Mouse (Mus musculus) T-cell, adult 2 months (primary cell): ENCODE results near the gene Ttc3.
A peak's percentile ranks its signal among the peaks of the same experiment; 100 is the strongest.
"Not testable (repeated sequence)": the region's sequence is repeated elsewhere in the genome, so short reads cannot be mapped to it uniquely, and the experiment has no call there.

ENCODE experiments used
- DNase-seq: peaks from one replicate; pipeline ENCODE4 v3.0.0; 2022; ENCODE audit warnings: low spot score

The Ttc3 gene

DNA sequence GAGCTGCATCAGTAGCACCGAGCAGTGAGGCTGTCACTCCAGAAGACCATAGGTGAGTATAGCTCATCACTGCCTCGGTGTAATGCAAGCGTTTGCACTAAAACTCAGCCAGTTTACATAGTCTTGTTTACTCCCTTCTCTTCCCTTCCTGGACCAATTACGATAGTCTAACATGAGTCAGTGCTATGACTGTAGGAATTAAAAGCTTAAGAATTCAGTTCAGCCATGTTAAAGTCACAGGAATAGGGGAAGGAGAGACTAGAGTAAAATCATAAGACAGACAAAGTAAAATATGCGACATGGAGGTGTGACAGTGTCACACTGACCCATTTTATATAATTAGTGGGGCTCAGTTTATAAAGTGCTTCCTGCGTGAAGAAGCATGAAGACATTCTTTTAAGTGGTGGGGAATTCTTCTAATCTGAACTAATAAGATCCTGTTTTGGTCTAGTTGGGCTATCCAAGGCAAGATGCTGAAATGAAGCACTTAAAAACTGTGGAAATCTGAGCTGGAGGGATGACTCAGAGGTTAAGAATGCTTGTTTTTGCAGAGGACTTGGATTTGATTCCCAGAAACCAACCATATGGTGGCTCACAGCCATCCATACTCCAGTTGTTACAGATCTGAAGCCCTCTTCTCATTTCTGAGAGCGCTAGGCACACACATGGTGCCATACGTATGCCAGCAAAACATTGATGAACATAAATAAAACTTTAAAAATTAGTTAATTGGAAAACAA lies 65.2 kb downstream of the Ttc3 start:
- no peak for DNase-seq

DNA sequence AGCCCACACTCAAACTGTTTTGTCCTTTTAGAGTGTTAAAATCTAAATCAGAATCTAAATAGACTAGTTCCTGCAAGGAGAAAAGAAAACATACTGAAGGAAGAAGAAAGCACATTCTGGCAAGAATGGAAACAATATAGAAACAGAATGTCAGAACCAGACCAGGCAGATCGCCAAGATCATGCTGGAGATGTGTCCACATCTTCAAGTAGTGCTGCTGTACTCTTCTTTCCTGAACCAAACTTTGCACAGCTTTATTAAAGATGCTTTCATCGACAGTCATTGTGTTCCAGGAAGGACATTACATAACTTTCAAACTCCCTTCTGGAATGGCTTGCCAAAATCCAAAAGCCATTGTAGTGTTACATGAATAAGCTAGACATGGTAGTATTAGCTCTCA lies 66.4 kb downstream of the Ttc3 start:
- no peak for DNase-seq

DNA sequence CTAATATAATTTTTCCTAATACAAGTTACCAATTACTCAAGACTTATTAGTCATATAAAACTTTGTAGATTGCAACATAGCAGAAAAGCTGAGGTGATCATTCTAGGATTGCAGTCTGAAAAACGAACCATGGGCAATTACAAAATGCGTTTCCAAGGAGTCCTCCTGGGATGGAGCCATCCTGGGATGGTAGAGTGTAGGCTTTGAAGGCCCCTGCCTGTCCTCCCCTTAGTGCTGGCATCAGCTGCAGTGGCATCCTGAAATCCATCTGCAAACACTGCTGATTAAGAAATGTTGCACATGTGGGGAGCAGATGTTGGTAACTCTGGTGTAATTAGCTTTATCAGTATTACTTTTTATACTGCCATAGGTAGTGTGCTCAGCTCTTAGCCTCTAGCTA lies 70.9 kb downstream of the Ttc3 start:
- DNase-seq, result no peak

DNA sequence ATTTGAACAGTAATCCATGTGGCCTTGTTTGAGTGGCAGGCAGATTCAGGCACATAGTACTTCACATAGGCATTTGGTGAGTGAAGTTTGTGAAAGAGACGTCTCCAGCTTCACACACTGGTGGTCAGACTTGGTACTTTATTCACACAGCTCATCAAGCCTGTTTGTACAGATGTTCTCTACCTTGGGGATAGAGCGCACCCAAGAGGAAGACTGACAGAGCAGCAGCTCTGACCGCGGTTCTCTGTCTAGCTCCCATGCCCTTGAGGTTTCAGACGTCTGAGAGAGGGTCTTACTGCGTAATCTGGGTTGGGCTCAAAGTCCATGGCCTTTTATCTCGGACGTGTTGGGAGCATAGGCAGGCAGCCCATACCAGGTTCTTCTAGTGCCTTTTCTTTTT lies 78.7 kb downstream of the Ttc3 start:
- DNase-seq, result no peak

DNA sequence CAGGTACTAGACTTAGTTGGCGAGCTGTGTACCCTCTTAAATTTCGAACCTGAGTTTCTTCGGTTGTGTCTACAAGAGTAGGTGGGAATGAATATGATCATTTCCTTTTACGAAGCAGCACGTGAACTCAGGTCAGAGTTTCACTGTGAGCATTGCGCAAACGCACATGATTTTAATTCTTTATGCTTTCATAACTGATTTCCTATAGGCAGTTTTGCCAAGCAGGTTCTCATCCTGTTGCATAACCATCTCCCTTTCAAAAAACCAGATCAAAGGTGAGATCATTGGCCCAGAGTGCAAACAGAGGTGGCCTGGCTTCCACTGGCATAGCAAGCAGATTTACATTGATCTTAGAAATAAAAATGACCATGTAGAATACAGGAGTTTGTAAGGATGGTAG lies 79.2 kb downstream of the Ttc3 start:
- DNase-seq, result no peak

DNA sequence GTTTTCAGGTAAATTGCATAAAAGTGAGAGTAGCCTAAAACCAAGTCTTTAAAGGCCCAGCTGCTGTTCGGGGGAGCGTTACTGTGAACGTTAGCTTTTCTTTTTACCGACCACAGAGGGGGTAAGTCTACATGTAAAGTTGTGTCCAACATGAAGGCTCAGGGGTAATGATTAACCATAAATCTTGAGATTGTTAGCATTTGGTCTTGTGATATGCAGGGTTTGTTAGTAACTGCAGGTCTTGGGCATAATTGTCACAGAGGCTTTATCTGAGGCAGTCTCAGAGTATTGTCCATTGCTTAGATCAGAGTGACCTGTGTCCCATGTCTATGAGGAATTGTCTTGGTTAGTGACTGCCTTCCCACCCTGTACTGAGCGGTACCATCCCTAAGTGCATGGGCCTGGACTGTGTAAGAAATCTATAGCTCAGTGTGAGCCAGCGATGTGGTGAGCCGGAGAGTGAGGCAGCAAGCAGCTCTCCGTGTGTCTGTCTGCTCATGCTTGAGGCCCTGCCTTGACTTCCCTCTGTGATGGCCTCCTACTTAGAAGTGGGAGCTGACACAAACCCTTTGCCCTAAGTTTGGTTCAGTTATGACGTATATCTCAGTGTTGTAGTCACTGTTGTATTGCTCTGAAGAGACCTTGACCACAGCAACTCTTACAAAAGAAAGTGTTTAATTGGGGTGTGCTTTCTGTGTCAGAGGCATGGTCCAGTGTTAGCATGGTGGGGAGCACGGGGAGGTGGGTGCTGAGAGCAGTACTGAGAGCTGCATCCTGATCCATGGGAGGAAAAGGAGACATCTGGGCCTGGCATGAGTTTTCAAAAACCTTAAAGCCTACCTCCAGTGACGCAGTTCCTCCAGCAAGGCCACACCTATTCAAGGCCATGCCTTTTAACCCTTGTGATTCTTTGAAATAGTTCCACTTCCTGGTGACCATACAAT lies 81.4 kb downstream of the Ttc3 start:
- no peak for DNase-seq

DNA sequence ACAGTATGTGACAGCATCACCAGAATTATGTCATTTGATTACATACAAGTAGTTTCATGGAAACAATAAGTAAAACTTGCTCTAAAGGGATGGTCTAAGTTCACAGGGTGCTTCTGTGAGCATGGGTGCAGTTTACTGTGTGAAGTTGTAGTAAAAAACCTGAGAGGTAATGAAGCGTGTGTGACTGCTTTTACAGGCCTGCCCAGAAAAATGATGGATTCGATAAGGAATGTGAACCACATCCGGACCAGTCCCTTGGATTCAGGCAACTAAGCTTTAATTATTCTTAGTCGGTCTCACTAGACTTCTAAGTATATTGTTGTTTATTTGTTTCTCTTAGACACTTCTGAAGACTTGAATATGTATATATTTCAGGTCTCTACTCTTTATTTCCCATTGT lies 82.3 kb downstream of the Ttc3 start:
- DNase-seq, result no peak

DNA sequence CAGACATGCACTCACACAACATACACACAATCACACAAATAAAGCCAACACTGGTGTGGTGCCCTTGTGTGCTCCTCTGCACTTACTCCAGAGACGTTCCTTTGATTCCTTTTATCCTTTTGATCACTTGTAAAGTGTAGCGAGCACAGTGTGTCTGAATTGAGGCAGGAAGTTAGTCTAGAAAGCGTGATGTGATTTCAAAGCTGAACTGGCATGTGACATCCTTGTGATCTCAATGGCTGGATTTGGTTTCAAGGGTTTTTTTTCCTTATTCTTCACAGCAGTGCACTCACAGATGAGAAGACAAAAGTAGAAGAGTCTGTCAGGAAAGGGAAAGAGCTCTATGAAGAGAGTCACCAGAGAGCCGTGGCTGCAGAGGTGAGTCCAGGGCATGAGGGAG lies 83.7 kb downstream of the Ttc3 start:
- peak; percentile 49 for DNase-seq

DNA sequence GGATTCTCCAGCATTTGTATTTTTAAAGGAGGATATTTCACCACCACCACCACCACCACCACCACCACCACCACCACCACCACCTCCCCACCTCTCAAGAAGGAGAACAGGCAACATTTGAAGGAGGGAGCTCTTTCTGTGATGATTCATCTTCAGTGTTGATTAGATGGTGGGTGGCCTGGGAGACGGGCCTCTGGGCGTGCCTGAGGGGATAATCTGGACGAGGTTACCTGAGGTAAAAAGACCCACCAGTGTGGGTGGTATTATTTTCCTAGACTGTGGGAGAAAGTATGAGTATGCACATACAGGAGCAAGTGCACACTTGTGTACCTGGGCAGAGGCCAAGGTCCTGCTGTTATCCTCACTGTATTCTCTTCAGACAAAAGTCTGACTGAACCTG lies 93.6 kb downstream of the Ttc3 start:
- DNase-seq, result no peak

DNA sequence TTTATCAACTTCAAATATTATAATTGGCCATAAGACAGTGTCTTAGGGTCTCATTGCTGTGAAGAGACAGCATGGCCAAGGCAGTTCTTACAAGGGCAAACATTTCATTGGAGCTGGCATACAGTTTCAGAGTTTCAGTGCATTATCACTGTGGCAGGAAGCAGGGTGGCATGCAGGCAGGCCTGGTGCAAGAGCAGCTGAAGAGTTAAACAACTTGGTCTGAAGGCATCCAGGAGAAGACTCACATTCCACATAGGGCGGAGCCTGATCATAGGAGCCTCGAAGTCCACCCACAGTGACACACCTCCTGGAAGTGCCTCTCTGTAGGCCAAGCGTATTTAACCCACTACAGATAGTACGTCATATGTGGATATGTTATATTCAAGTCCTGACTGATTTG lies 95.5 kb downstream of the Ttc3 start:
- DNase-seq, result no peak

DNA sequence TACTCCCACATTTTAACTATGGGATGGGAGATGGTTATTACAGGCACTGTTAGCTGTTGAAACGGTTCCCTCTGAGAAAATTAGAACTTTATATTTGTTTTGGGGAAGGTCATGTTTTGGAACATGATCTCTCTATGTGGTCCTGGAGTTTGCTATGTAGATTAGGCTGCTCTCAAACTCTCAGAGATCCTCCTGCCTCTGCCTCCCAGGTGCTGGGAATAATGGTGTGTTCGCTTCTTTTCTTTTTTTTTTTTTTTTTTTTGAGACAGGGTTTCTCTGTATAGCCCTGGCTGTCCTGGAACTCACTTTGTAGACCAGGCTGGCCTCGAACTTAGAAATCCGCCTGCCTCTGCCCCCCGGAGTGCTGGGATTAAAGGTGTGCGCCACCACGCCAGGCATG lies 95.9 kb downstream of the Ttc3 start:
- not testable (repeated sequence) for DNase-seq

DNA sequence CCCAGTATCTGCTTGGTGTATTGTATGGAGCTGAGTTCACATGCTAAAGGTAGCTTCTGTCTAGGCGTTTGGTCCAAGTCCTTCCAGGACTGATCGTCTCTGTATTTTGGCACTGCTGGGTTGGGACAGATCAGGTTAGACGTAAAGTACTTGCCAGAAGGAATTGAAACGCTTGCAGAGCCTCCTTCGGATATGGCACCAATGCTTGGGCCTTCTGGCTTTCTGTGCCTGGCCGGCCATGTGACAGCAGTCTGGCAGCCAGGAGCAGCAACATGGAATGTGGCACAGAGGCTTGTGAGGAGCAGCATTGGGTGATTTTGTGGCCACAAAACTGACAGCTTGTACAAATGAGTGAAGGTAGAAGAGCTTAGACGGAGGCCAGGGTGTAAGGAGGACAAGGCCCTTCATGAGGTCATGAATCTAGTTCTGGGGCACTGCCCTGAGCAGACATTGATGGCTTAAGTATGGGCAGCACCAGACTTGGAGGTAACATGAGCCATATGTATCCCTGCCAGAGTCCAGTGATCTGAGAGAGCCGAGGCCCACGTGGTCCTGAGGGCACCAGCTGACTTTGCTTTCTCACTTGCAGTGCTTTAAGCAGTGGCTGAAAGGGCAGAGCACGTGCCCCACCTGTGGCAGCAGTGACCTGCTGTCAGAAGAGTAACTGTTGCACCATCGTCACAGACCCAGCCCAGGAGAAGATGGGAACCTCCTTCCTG lies 97.1 kb downstream of the Ttc3 start:
- DNase-seq, result no peak

DNA sequence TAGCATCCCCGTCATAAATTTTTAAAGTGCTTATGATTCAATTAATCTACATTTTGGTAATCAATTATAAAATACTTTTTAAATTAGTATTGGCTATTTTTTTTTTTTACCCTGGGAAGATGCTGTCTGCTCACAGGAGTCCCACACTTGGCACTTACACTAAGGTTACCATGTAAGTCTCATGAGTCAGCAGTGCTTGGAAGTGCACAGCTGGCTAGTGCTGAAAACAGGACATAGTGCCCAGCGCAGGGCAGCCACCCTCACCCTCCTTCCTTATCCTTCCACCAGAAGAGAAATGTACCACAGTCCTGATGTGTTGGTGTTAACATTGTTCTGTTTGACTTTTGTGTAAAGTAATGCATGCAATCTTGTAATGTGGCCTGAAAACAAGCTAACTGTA lies 98.0 kb downstream of the Ttc3 start:
- no peak for DNase-seq

DNA sequence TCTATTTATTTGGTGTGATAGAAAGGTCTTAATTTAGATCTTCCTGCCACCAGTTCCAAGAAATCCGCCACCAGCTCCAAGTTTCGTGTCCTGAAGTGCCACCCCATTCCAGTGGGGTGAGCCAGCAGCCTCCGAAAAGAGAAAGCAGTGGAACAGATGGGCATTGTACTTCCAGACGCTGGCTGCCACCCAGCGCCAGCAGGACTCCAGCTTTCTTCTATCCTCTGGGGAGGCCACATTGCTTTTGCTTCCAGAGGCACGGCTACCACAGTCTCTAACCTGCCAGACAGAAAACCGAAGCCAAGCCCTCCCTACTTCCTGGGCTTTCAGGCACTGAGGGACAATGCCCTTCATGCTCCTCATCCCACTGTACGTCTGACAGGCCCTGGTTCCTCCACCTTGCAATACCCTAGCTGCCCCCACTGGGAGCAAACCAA lies 102.1 kb downstream of the Ttc3 start:
- DNase-seq, result no peak

DNA sequence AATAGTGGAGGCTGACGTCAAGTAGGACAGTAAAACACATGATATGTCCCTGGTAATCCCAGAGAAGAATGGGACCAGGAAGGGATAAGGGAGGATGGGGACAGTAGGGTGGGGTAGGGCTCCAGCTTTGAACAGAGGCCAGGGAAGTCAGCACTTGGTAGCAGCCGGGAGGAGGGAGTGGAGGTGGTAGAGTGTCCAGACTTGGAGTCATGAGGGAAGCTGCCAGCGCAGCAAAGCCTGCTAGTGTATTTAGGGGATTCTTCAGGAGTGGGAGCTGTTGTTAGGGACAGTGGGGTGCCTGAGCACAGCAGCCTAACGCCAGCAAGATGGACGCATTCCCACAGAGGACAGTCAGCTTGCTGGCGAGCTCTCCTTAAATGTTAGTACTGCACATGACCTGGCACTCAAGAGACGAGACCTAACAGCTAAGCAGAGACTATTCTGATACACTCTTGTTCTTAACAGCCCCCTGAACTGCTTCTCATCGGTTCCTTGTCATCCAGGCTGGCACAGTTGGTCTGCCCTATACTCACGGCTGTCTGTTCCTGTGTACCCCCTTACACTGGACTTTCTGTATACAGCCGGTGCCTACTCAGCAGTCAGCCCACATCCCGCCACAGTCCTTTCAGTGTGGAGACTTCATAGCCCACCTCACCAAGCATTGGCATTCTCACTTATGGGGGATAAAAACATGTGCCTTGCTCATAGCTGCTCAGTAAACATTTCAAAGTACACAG lies 102.8 kb downstream of the Ttc3 start:
- no peak for DNase-seq

DNA sequence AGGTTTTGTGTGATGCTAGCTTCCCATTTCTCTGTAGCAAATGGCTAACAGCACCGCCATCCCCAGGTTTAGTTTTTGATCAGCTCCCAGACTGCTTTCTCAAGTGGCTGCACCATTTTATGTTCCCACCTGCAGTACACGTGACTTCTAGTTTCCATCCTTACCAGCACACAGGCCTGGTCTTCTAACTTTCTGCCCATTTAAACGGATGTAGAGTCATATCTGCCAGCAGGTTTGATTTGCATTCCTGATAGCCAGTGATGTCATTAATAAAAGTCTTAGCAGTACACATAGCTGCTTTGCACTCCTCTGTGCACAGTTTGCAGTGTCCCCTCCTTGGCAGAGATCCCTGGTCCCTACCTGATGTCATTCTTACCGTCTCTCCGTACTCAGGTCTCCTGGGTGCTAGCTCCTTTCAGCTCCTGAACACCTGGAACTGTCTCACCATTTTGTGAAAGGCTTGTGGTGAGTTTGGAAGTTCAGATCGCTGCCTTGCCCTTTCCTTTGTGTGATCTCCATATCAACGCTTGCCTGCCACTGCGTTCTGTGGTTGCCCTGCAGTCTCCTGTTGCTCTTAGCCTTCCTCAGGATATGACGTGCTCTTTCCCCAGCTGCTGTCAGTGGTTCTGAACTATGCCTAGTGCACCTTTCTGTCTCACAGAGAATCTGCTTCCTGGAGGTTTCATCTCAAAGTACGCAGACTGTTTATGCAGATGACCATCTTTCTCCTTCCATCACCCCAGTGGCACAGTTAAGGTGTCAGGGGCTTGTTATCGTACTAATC lies 114.5 kb downstream of the Ttc3 start:
- DNase-seq, result peak; percentile 16

DNA sequence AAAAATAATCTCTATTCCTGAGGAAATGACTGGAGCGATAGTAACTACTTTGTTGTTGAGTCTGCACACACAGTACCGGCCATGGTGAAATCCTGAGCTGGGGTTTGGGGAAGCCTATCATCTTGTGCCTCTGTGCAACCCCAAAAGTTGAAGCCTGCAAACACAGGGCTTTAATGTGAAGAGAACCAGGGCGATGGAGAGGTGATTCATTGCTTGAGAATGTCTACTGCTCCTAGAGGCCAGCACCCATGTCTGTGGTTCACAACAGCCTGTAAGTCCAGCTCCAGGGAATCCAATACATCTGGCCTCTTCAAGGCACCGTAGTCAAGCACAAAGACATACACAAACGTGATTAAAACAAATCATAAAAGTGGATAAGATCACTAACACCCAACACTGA lies 116.9 kb downstream of the Ttc3 start:
- no peak for DNase-seq

DNA sequence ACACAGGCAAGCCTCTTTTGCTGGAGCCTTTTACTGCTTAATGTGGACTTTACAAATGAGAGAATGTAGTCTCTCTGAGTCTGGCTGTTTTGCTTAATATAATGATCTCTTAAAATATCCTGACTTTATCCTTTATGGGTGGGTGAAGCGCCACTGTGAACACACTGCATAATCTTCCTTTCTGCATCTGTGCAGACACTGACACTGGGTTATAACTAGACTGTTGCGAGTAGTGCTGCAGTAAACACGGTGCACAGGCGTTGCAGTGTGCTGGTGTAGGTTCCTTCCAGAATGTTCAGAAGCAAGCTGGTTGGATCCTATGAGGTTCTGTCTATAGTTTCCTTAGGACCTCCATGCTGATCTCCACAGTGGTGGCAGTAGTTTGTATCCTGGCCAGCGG lies 118.9 kb downstream of the Ttc3 start:
- no peak for DNase-seq

DNA sequence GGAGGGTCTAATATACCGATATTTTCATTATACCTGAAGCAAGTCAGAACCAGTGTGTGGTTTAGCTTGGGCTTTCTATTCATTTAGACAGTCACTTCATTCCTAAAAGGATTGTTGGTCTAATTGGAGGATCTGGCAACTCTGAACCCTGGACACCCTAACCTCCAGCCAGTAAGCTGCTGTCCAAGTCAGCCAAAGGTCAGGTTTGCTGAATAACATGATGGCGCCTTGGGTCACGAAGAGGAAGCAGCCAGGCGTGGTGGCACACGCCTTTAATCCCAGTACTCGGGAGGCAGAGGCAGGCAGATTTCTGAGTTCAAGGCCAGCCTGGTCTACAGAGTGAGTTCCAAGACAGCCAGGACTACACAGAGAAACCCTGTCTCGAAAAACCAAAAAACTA lies 126.8 kb downstream of the Ttc3 start:
- not testable (repeated sequence) for DNase-seq

DNA sequence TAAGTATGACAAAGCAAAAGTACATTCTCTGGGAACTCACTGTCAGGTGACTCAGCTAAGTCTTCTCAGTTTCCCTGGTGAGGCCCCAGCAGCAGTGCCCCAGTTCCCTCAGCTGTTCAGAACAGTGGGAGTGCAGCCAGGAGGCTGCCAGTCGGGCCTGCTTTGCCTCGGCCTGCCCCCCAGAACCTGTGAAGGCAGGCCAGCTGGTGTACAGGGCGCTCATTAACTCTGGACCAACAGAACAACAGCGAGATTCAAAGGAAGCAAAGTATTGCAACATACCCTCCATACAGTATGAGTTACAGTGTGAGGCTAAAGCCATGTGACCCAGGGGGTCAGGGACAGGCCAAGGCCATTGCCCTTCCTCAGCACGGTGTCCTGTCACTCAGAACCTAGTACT lies 127.5 kb downstream of the Ttc3 start:
- no peak for DNase-seq

DNA sequence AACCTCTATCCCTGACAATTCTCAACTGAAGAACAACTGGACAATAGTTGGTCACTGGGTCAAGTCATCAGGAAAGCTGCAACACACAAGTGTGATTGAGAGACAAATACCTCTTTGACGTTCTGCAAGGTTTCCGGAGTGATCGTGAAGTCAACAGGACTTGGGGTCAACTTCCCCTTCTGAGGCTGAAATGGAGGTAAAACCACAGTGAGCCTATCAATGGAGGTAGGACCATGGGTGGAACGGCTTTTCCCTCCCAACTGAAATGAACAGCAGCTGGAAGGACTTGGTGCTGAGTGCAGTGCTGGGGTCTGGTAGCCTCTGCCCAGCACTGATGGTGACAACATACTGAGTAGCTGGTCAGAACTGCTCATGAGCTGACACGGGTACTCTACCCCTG lies 133.8 kb downstream of the Ttc3 start:
- DNase-seq, result no peak
